Mouse (Mus musculus) kidney, adult 18-20 months (tissue): ENCODE measurements around the gene Eps8.

Source experiments
- DNase-seq: peaks from one replicate; pipeline ENCODE4 v3.0.0; 2021

The Eps8 gene

GRCm38 (mm10) chr6:137661583-137662365, 7.1 kb upstream of the Eps8 start:
- DNase-seq: no peak

- peak; percentile 29 for DNase-seq
Measured at GRCm38 (mm10) chr6:137658426-137659088, 3.9 kb upstream of the Eps8 start.

GRCm38 (mm10) chr6:137657203-137657602, 2.5 kb upstream of the Eps8 start:
- no peak for DNase-seq

- DNase-seq: peak; percentile 16
Measured at GRCm38 (mm10) chr6:137649528-137649927, 5.1 kb downstream of the Eps8 start.

GRCm38 (mm10) chr6:137649068-137649480, 5.6 kb downstream of the Eps8 start:
- peak; percentile 87 for DNase-seq

- peak; percentile 26 for DNase-seq
Measured at GRCm38 (mm10) chr6:137648110-137649067, 6.3 kb downstream of the Eps8 start.

GRCm38 (mm10) chr6:137647646-137648045, 7.0 kb downstream of the Eps8 start:
- peak; percentile 10 for DNase-seq

GRCm38 (mm10) chr6:137646726-137647125, 8.0 kb downstream of the Eps8 start:
- DNase-seq: no peak

- DNase-seq: peak; percentile 5
Measured at GRCm38 (mm10) chr6:137644893-137645292, 9.8 kb downstream of the Eps8 start.

GRCm38 (mm10) chr6:137643814-137644213, 10.9 kb downstream of the Eps8 start:
- DNase-seq: no peak

GRCm38 (mm10) chr6:137641642-137642041, 13.0 kb downstream of the Eps8 start:
- DNase-seq: no peak

- no peak for DNase-seq
Measured at GRCm38 (mm10) chr6:137638834-137639567, 15.7 kb downstream of the Eps8 start.

- no peak for DNase-seq
Measured at GRCm38 (mm10) chr6:137637443-137637842, 17.2 kb downstream of the Eps8 start.

GRCm38 (mm10) chr6:137636131-137636530, 18.5 kb downstream of the Eps8 start:
- DNase-seq: no peak

GRCm38 (mm10) chr6:137633626-137634025, 21.1 kb downstream of the Eps8 start:
- no peak for DNase-seq

- DNase-seq: no peak
Measured at GRCm38 (mm10) chr6:137633121-137633520, 21.6 kb downstream of the Eps8 start.

- DNase-seq: no peak
Measured at GRCm38 (mm10) chr6:137630387-137630786, 24.3 kb downstream of the Eps8 start.

GRCm38 (mm10) chr6:137629603-137630231, 25.0 kb downstream of the Eps8 start:
- no peak for DNase-seq

GRCm38 (mm10) chr6:137628715-137629114, 26.0 kb downstream of the Eps8 start:
- no peak for DNase-seq

GRCm38 (mm10) chr6:137621021-137621420, 33.7 kb downstream of the Eps8 start:
- no peak for DNase-seq

- DNase-seq: peak; percentile 40
Measured at GRCm38 (mm10) chr6:137613903-137614302, 40.8 kb downstream of the Eps8 start.

- DNase-seq: peak; percentile 31
Measured at GRCm38 (mm10) chr6:137612071-137612547, 42.6 kb downstream of the Eps8 start.
